Mouse (Mus musculus) ovary, postnatal 10 days (tissue): Measurements from ENCODE around the gene Sirt4.
"Not testable (repeated sequence)": the region's sequence is repeated elsewhere in the genome, so short reads cannot be mapped to it uniquely, and the experiment has no call there.

Source experiments
- DNase-seq: peaks from one replicate; pipeline ENCODE4 v3.0.0; 2022; ENCODE audit warnings: low spot score

Sirt4 gene

DNA sequence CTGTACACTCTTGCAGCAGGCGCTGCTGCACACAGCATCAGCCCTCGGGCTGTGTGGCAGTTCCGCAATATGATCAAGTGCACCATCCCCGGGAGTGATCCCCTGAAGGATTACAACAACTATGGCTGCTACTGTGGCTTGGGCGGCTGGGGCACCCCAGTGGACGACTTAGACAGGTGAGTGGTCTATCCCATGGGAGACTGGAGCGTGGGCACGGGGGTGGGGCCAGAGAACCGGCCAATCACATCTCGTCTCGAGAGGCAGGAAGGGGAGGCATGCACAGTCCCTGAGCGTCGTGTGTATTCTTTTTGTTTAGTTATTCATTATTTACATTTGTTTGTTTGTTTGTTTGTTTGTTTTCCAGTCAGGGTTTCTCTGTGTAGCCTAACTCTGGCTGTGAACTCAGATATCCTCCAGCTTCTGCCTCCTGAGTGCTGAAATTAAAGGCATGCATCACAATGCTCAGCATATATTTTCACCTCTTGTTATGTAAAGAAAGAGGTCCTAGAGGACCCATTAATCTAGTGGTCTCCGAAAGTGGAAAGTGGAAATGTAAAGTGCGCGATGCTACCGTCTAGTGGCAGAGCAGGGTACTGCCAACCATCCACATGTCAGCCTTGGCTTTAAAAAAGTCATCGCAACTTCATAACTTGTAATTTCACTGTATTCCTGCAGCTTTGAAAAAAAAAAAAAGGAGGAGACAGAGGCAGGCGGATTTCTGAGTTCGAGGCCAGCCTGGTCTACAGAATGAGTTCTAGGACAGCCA is 13.6 kb downstream of the Sirt4 start:
- DNase-seq = no peak

DNA sequence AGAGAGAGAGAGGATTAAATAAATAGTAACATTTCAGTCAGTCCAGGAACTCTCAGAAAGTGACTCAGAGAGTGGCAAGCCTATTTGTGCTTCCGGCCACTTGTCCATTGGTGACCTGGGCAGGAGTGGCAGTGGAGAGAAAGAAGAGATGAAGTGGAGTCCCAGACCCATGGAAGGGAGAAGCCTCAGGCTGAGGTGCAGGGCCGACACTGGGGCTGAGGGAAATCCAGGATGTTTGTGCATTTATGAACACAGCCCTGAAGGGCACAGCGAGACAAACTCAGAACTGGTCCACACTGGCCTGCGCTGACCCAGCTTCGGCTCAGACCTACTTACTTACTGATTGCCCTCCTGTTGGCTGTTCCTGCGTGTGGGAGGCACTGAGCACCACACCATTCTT is 14.7 kb downstream of the Sirt4 start:
- DNase-seq = no peak

DNA sequence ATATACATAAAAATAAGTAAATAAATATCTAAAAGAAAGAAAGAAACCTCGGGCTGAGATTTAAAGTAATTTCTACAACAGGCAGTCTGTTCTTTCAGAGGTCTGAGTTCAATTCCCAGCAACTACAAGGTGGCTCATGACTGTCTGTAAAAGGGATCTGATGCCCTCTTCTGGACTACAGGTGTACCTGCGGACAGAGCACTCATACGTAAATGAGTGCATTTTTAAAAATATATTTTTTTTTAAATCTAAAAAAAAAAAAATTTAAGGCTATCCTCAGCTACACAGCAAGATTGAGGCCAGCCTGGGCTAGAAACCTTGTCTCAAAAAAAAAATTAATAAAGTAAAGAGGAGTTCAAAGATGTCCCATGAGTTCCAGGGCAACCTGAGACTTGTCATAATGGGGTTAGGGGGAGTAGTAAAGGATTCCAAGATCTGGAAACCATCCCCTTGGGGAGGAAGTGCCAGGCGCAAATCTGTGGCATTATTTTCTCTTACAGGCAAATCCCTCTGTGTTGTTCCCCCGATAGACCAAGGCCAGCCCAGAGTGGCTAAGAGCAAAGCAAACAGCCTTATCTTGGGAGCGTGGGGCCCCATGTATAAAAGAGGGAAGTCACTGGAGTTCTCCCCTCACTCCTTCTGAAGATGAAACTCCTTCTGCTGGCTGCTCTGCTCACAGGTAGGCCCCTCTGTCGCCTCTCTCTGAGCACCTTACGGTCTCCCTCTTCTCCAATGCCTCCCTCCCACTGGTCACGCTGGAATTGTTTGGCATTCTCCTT is 18.7 kb downstream of the Sirt4 start, which contains the start of gene Pla2g1b:
Gene Pla2g1b (plus strand): TSS at position 621 of the 779 bp plus-strand sequence.
- no peak for DNase-seq

DNA sequence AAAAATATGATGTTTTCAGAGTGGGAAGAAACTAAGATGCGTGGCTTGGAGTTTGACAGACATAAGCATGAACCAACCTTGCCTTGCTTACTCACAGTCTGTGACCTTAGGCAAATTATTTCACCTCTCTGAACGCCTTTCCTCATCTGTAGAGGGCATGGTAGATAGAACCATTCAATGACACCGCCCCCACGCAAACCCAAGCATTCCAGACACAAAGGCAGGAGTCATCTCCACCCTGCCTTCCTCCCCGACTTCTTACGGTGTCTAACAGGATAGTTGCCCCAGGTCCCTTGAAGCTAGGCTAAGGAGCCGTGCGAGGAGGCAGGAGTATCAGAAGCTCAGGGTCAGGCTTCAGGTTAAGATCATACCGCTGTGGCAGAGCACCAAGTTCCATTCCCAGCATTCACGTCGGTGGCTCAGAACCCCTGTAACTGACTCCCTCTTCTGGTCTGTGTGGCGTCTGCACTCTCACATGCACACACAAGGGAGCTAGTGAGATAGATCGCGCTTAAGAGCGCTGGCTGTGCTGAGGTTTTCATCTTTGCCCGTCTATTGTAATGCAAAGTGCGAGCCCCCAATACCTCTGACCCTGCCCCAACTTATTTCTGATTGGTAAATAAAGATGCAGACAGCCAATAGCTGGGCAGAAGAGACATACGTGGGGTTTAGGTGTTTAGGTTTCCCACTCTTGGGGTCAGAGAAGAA is 20.0 kb downstream of the Sirt4 start:
- DNase-seq = no peak

DNA sequence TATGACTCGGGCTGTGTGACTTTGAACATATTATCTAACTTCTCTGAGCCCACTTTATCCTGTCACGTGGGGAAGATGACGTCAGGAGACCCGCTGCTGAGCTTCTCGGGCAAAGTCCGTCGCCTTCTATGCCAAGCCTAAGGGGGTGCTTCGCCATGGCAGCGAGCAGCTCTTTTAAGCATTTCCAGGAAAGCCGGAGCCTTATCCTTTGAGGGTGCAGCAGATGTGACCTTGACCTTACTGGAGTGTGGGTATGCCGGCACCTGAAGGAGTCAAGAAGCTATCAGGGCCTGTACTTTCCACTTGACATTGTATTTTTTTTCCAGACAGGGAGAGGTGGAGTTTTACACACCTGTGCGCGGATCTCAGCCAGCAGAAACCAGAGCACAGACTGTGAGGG is 25.6 kb downstream of the Sirt4 start:
- DNase-seq = no peak

DNA sequence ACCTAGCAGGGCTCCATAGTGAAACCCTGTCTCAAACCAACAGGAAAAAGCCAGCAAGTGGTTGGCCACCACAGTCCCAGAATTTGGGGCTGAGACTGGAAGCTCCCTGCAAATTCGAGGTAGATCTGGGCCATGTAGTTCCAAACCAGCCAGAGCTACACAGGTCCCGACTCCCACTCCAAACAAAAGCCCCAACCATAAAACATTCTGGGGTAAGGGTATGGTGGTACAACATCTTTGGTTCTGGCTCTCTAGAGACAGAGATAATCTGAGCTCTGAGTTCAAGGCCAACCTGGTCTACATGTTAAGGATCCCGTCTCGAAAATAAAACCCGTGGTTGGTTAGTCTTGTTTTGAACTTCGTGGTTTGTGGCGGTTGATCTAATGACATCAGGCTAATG is 28.7 kb downstream of the Sirt4 start:
- no peak for DNase-seq

DNA sequence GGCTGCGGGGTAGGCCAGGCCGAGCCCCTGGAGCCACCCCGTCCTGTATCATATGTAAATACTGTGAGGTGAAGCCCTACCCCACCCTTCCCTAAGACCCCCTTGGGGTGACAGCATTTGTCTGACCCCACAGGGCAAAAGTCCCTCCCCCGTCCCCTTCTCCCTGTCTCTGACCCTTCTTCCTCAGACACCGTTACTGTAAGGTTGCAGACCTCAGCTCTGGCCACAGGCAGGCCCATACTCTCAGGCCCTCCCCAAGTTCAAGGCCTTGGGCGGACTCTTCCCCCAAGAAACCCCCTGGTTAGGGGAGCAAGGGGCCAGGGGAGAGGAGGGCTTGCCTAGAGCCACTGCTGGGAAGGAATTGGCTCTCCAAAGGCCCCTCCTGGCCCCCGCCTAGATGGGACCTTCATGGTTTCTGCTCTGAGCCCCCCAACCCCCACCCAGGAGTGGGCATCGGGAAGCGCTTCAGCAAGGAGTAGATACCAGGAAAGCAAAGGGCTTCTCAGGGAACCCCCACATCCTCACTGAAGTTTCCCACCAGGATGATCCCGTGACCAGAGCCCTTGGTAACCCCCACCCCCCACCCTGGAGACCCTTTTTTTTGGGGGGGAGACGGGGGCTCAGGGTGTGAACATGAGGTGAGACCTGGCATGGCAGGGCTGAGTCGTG is 30.0 kb downstream of the Sirt4 start:
- DNase-seq = no peak

DNA sequence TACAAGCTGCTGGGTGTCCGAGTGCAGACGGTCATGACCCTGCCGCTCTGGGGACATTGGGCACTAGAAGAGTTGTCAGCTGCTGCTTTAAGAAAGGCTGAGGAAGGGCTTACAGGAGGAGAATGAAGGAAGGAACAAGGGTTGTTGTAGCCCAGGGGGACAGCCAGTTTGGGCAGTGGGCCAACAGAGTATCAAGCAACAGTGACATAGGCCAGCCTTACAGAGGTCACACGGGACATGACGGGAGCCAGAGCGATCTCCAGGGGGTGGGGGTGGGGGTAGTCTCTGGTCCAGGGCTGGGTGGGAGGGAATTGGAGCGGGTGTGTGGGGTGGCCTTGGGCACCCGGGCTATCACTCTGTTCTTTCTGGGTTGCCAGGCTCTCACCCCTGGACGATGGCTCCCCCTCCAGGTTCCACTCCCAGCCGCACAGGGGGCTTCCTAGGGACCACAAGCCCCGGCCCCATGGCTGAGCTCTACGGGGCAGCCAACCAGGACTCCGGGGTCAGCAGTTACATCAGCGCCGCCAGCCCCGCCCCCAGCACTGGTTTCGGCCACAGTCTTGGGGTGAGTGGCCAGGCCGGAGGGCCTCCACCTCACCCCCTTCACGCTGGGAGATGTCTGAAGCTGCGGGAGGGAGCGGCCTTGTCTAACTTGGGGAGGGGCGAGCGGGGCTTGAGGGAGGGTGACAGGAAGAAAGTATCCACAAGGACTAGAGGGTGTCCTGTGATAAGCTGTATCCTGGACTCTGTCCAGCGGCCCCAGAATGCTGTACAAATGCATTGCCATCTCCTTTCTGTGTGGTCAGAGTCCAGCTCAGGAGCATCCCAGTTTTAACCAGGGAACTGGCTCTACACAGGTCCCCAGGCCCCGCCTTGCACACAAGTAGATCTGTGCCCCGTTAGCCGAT is 33.9 kb downstream of the Sirt4 start:
- no peak for DNase-seq

DNA sequence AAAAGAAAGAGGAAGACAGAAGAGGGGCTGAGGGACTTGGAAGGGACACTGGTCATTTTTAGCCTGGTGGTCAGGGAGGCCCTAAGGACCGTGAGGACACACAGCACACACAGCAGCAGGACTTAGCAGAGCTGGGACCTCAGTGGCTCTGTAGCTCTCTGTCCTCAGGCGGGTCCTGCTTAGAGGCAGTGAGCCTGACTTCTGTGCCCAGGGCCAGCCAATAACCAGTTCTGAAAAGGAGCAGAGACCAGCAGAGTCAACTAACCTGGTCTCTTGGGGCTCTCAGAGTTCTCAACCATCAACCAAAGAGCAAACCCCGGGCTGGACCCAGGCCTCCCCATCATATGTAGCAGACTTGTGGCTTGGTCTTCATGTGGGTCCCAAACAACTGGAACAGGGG is 35.3 kb downstream of the Sirt4 start:
- no peak for DNase-seq

DNA sequence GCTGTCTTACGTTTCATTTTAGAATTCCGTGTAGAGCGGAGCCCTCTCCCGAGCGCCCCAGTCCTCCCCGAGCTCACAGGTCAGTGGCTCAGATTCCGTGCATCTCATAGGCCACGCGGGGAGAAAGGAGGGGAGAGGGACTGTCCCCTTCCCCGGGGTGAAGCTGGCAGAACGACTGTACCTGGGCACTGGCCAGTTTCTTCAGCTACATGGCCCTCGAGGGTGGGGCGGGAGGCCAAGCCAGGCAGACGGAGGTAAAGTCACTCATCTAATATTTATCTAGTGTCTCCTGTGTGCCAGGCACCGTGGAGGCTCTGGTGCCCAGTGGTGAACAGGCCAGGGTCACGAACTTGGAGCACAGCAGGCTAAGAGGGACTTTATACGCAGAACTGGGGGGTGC is 37.4 kb downstream of the Sirt4 start:
- no peak for DNase-seq

DNA sequence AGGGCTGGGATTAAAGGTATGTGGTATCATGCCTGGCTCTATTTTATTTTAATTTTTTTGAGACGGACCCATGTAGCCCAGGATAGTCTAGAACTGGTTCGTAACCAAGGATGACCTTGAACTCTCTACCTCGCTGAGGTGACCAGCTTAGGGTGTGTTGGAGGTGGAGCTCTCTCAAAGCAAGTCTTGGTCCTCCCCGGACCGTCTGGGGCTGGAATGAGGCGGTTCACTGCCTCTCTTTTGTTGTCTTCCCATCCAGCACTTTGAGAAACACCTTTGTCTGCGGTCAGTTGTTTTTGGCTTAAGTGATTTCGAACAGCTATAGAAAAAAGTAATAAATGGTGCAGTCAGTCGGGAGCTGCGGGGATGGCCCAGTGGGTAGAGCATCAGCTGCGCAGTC is 40.4 kb downstream of the Sirt4 start:
- DNase-seq = no peak

DNA sequence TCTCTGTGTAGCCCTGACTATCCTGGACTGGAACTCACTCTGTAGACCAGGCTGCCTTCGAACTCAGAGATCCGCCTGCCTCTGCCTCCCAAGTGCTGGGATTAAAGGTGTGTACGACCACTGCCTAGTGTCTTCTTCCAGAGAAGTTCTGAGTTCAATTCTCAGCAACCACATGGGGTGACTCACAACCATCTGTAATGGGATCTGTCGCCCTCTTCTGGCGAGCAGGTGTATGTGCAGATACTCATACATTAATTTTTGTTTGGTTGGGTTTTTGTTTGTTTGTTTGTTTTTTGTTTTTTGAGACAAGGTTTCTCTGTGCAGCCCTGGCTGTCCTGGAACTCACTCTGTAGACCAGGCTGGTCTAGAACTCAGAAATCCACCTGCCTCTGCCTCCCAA is 41.9 kb downstream of the Sirt4 start:
- DNase-seq = not testable (repeated sequence)

DNA sequence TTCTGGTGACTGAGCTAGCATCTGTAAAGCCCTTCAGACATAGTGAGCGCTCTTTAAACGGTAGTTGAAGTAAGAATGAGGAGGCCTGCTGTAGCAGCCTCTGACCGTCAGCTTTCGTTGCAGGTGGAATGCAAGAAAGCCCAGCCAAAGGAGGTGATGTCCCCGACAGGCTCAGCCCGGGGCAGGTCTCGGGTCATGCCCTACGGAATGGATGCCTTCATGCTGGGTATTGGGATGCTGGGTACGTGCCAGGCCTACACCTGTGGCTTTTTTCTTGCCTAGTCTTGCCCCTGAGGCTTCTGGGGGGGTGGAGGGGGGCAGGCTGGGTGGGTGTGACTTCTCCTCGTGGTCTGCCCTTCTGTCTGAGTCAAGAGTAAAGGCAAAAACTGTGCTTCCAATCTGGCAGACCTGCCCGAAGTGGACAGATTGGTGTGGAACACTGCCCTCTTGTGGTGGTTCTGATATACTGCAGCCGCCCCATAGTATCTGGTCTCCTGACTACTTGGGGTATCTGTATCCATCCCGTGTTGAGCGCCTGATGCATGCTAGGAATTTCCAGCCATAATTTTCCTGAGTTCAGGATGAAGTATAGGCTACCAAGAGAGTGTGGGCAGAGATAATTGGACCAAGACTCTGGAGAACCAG is 43.2 kb downstream of the Sirt4 start:
- DNase-seq = no peak

DNA sequence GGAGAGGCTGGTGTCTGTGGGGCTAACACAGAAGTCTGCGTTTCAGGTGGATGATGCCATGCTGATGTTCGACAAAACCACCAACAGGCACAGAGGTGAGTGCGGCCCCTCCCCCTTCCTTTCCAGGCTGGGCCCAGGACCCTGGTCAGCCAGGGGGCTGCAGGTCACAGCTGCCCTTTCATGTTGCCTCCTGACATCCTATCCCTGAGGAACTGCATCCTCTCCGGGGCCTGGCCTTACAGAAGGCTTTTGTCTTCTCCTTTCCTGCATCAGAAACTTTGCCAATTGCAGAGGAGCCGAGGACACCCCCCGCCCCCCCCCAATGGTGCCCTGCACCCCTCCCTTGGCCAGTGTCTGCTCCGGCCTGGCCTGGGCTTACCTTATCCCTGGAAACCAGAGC is 45.9 kb downstream of the Sirt4 start:
- no peak for DNase-seq

DNA sequence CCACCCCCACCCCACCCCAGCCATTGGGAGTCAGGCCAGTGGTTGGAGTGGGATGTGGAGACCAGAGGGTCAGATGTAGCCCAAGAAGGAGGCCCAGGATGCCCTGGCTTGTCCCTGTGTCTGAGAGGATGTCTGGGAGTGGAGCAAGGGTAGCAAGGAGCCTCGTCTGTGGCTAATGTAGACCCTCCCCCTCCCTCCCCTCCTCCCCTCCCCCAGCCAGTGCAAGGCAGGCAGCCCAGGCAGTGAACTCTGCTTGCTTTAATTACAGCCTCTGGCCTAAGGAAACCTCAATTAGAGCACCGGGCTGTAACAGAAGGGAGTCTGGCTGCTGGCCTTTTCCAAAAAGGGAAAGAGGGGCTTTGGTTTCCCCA is 46.6 kb downstream of the Sirt4 start:
- DNase-seq = no peak

DNA sequence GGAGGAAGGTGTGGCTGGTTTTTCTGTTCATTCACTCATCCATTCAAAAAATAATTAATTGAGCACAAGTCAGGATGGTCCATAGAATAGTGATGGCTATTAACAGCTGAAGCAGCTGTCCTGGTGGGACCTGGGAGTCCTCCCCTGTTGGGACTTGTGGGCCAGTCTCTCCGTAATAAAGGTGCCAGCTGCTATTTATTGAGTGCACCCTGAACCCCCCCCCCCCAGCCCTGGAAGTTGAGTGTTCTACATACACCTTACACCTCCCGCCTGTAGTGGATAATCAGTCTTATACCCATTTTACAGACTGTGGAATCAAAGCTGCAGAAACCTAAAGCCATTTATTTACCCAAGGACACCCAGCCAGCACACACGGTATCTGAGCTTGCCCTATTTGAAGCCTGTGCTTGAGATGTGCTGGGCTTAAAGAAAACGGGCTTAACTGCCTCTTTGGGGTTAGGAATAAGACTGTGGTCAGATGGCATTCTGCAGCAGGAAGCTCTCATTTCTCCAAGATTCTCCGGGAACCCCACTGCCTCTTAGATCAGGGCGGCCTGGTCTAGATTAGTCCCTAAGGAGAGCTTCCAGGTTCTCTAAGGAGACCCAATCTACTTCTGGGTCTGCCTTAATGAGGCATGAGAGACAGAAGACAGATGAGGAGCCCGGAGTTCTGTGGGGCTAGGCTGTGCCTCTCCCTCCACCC is 47.1 kb downstream of the Sirt4 start:
- DNase-seq = no peak

DNA sequence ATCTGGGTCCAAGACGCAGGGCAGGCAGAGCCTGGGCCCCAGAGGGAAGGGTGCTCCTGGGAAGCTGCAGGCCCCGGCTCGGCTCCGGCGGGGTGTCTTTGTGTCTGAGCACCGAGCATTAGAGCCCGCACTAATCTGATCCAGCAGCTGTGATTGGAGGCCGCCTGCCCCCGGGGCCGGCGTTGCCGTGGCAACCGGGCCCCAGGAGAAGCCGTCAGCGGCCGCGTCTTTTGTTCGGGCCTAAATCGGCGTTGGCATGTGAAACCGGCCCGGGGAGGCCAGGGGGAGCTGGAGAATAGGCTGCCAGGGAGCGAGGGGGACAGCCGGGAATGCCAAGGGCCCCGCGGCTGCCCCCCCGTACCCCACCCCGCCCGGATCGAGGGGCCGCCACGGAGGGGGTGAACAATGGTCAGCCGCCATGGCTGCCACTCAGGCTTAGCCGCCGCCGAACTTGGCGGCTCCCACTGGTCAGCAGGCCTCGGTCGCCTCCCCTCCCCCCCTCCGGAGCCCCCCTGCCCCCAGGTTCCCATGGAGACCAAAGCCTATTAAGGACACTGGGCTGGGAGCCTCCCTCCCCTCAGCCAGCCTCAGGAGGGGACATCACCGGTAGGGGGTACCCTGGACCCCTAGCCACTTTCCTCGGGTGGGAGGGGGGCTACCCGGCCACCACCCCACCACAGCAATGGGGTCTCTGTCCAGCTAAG is 48.0 kb downstream of the Sirt4 start:
- peak; percentile 49 for DNase-seq

DNA sequence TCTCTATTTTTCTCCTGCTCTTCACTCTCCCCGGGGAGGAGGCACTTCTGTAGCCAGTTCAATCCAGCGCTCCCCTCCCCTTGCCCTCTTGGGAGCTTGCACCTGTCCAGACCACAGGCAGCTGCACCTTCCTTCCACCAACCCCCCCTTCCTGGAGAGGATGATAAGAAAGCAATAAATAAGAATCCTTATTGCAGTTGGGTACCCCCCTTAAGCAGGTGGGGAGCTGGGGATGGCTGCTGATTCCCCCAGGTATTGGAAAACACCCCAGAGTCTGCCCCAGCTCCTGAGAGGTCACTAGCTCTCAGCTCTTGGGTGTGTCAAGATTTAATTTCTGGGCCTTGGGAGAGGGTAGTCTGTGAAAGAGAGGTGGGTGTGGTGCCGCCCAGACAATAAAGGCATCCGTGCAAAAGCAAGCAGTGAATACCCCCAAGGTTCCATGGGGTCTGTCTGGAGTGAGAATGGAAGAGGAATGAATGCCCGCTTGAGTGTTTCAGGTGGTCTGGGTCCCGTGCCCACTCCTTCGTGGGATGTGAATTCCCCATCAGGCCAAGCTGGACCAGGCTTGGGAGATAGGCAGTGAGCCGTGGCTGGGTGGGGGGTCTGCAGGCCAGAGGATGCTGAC is 48.7 kb downstream of the Sirt4 start:
- DNase-seq = no peak
